8 mouse cellular contexts compared by ENCODE assay signal in the genomic region with DNA sequence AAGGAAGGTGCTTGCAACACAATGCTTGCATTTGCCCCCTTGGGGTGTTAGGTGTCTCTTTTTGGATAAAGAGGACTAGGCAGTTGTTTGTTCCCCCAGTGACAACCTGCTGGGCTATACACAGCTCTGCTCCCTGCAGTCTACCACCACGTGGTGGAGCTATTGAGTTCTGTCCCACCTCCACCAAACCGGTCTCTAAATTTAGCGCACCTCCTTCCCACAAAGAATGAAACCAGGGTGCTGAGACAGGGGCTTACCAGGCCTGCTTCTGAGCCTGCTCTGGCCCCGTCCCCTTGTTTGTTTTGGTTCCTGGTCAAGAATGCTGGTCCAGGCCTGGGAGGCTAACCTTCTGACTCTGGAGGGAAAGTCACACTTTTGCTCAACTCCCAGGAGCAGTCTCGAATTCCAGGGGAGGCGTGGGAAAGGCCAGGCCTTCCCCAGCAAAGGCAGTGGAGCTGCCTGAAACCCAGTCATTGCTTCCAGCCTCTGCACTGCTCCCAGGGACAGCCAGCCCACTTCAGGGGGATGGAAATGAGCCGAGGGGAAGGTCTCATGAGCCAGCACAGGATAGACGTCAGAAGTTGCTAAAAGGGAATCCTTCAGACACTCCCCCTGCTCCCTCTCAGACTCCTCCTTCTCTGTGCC. TPM values are rescaled to one million over a fixed set of nuclear protein-coding genes. Genes with fewer than 3 reads are reported as not detected.
DNase-seq lines count a peak whose midpoint lies in the region; ATAC-seq lines count a peak whose summit lies in the region.

No protein-coding gene starts in this region.

- H3K4me2 ChIP-seq in lung, embryonic 15.5 days: no peak overlapping the region
- H3K4me2 ChIP-seq in stomach, embryonic 15.5 days: no peak overlapping the region

- H3K4me1 ChIP-seq in lung, embryonic 15.5 days: peaks cover 5% of the 10 kb centered on the region
- H3K4me1 ChIP-seq in stomach, embryonic 15.5 days: peaks cover 10% of the 10 kb centered on the region; the same call in 1 of the 2 replicates

- no peaks in the 10 kb centered on the region for H3K36me3 ChIP-seq in lung, embryonic 15.5 days
- H3K36me3 ChIP-seq in stomach, embryonic 15.5 days: 0 out of 2 replicates have a peak, but pooled peaks cover 5% of the 10 kb centered on the region

- peak; percentile 48 to 70 for DNase-seq in cerebellum, postnatal 14 days
- no peak for DNase-seq in cerebellum, adult 8-10 months
- peak; percentile 70 for DNase-seq in A20 (ENCODE audit: low read depth, low spot score)
- peak; percentile 61 for DNase-seq in brain, adult 2 months (ENCODE audit: low read depth, low spot score)
- peak; percentile 65 for DNase-seq in gastrocnemius, postnatal 10 days
- peak; percentile 75 for DNase-seq in kidney, adult 18-20 months

- H3K9ac ChIP-seq in lung, embryonic 15.5 days: no peak overlapping the region
- H3K9ac ChIP-seq in stomach, embryonic 15.5 days: no peak overlapping the region

- H3K9me3 ChIP-seq in lung, embryonic 15.5 days: no peaks in the 10 kb centered on the region
- H3K9me3 ChIP-seq in stomach, embryonic 15.5 days: no peaks in the 10 kb centered on the region

- H3K27ac ChIP-seq in lung, embryonic 15.5 days: peak overlapping the region; percentile 38
- H3K27ac ChIP-seq in stomach, embryonic 15.5 days: peak overlapping the region; percentile 23; the same call in 1 of the 2 replicates

- H3K4me3 ChIP-seq in lung, embryonic 15.5 days: no peak overlapping the region
- H3K4me3 ChIP-seq in stomach, embryonic 15.5 days (replicated peaks): no peak overlapping the region

- 35% methylated on average over 8 of the region's 8 CpGs for WGBS in lung, embryonic 15.5 days
- WGBS in stomach, embryonic 15.5 days: 25% methylated on average over 8 of the region's 8 CpGs

- no peaks in the 10 kb centered on the region for H3K27me3 ChIP-seq in lung, embryonic 15.5 days
- H3K27me3 ChIP-seq in stomach, embryonic 15.5 days (replicated peaks): no peaks in the 10 kb centered on the region

- ATAC-seq in lung, embryonic 15.5 days (ENCODE audit: borderline replicate concordance, extremely low read depth, low FRiP score, low TSS enrichment): 0 out of 2 replicates have a peak, but pooled peaks have one; percentile 57
- ATAC-seq in stomach, embryonic 15.5 days (ENCODE audit: insufficient read depth, low FRiP score, low read depth): peak; percentile 44; the same call in 1 of the 2 replicates

RNA-seq across cellular contexts. Expression of gene Neurl1b, which starts 37.1 kb away (rescaled TPM):
- 10 to 100 TPM; 11.6 to 12.7 TPM for total RNA-seq in gastrocnemius, postnatal 10 days (2021)
- 1.8 and 2.0 TPM in 2 replicates for polyA plus RNA-seq in lung, embryonic 15.5 days (2015; fragmentation: Nextera tagmentation; extraction: Ambion mirVana)
- 2.5 and 2.6 TPM in 2 replicates for polyA plus RNA-seq in stomach, embryonic 15.5 days (2015; fragmentation: Nextera tagmentation; extraction: Ambion mirVana)
